Mouse (Mus musculus) c-Kit-positive CD71-negative TER-119-negative erythroid progenitor cells, embryonic 14.5 days (primary cell): Measurements from ENCODE around the gene Med6.
A peak's percentile ranks its signal among the peaks of the same experiment; 100 is the strongest.

ENCODE experiments used
- DNase-seq: peaks from one replicate; pipeline ENCODE4 v3.0.0-alpha.2; 2013; ENCODE audit warnings: low read depth

Gene Med6

GRCm38 (mm10) chr12:81594902-81595671 lies at the start of gene Med6:
TSS of gene Med6 (minus strand) at chr12:81595008.
- DNase-seq: peak; percentile 94

- no peak for DNase-seq
These were observed 47.7 kb upstream of the Med6 start for GRCm38 (mm10) chr12:81642361-81643082.

- no peak for DNase-seq
These were observed 45.8 kb upstream of the Med6 start for GRCm38 (mm10) chr12:81640656-81641055.

GRCm38 (mm10) chr12:81633246-81633645 lies 38.4 kb upstream of the Med6 start:
- DNase-seq: no peak

- DNase-seq: no peak
These were observed 37.0 kb upstream of the Med6 start for GRCm38 (mm10) chr12:81631661-81632401.

GRCm38 (mm10) chr12:81630915-81631660 lies 36.3 kb upstream of the Med6 start, which contains the start of gene Ttc9:
TSS of gene Ttc9 (plus strand) at chr12:81631249.
- DNase-seq: no peak

GRCm38 (mm10) chr12:81630520-81630914 lies 35.7 kb upstream of the Med6 start:
- DNase-seq: no peak

GRCm38 (mm10) chr12:81628091-81628490 lies 33.3 kb upstream of the Med6 start:
- DNase-seq: no peak

GRCm38 (mm10) chr12:81627426-81627825 lies 32.6 kb upstream of the Med6 start:
- DNase-seq: no peak

- DNase-seq: no peak
These were observed 31.5 kb upstream of the Med6 start for GRCm38 (mm10) chr12:81626226-81626861.

- DNase-seq: no peak
These were observed 28.6 kb upstream of the Med6 start for GRCm38 (mm10) chr12:81623377-81623776.

- peak; percentile 47 for DNase-seq
These were observed 24.5 kb upstream of the Med6 start for GRCm38 (mm10) chr12:81619302-81619701.

- no peak for DNase-seq
These were observed 22.2 kb upstream of the Med6 start for GRCm38 (mm10) chr12:81616980-81617379.

GRCm38 (mm10) chr12:81615807-81616206 lies 21.0 kb upstream of the Med6 start:
- no peak for DNase-seq

GRCm38 (mm10) chr12:81609445-81609844 lies 14.6 kb upstream of the Med6 start:
- DNase-seq: no peak

GRCm38 (mm10) chr12:81604995-81605784 lies 10.4 kb upstream of the Med6 start:
- no peak for DNase-seq

GRCm38 (mm10) chr12:81596547-81597262 lies 1.9 kb upstream of the Med6 start:
- no peak for DNase-seq

- no peak for DNase-seq
These were observed 26.4 kb downstream of the Med6 start, which contains the start of gene Adam21 for GRCm38 (mm10) chr12:81568374-81568773. TSS of gene Adam21 (minus strand) at chr12:81568474.

GRCm38 (mm10) chr12:81567931-81568330 lies 26.9 kb downstream of the Med6 start:
- no peak for DNase-seq

GRCm38 (mm10) chr12:81564173-81564572 lies 30.6 kb downstream of the Med6 start:
- no peak for DNase-seq
